Mouse (Mus musculus): ENCODE data around the gene Tbcd. TPM values are rescaled to one million over a fixed set of nuclear protein-coding genes. Genes with fewer than 3 reads are reported as not detected.

The Tbcd gene
- total RNA-seq (2014; fragmentation: Nextera tagmentation) (35.7 and 40.0 TPM in 2 replicates), total RNA-seq (2017) (47.6 and 53.7 TPM in 2 replicates), polyA plus RNA-seq (2012) (5.4 and 5.8 TPM in 2 replicates)

DNA sequence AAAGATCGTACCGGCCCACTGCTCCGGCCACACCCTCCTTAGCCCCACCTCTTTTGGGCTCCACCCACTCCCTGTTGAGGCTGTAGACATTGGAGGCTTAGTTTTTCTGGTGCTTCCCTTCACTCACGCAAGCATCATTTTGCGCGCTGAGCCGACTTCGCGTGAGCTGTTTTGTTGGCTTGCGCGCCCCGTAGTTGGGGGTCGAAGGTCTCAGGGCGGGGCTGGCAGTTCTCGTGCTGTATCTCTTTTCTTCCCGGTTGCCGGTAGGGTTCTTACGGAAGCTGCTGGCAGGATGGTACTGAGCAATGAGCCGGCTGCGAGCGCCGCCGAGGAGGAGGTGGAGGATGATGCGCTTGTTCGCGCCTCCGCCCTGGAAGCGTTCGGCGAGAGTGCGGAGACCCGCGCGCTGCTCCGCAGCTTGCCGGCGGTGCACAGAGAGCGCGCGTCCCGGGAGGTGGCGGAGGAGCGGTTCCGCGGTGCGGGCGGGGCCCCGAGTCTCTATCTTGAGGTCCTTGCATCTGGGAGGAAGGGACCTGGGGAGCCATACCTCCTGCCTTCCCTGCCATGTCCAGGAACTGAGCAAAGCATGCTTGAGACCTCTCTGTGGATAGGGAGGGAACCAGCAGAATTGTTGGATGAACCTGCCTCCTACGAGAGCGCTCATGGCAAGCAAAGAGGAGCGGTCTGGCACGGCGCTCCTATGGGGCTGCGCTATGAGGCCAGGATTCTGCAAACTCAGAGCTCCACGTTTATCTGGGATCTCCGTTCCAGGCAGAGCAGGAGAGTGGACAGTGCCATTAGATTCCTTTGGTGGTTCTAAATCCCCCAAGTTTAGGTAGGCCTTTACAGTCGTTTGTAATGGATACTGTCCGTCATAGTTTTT lies at the start of gene Tbcd:
Tbcd (plus strand) TSS at position 197 of the 883 bp plus-strand sequence.
- H3K27me3 ChIP-seq (ENCODE audit: insufficient read depth, low read length) = peaks cover 15% of the 10 kb centered on the region
- DNase-seq (ENCODE audit: low spot score) = peak; percentile 84
- TF ChIP-seq GATA1 (IDR thresholded peaks at IDR 0.05; ENCODE audit: borderline replicate concordance, low read length) = no peak
- TF ChIP-seq CTCF (IDR thresholded peaks at IDR 0.05; ENCODE audit: low read depth, low read length) = no peak
- no peak for TF ChIP-seq POLR2AphosphoS5 (IDR thresholded peaks at IDR 0.05; ENCODE audit: insufficient replicate concordance, low read depth, low read length)
- no peak for TF ChIP-seq TAL1 (conservative IDR thresholded peaks at IDR 0.05; ENCODE audit: low read depth, low read length)
- no peak for TF ChIP-seq GATA2 (IDR thresholded peaks at IDR 0.05; ENCODE audit: borderline replicate concordance, low read depth, low read length)
- peak within 1 kb of the TSS; percentile 93 for H3K4me3 ChIP-seq (ENCODE audit: low read depth, low read length)
- peaks cover 32% of the 10 kb centered on the region for H3K36me3 ChIP-seq (replicated peaks)
- ATAC-seq (ENCODE audit: extremely low read depth, insufficient number of reproducible peaks, low FRiP score, poor library complexity, severe bottlenecking) = peak; percentile 94
- H3K4me1 ChIP-seq (ENCODE audit: insufficient read depth, low read depth, low read length) = peaks cover 23% of the 10 kb centered on the region
- H3K9me3 ChIP-seq (replicated peaks) = no peaks in the 10 kb centered on the region

DNA sequence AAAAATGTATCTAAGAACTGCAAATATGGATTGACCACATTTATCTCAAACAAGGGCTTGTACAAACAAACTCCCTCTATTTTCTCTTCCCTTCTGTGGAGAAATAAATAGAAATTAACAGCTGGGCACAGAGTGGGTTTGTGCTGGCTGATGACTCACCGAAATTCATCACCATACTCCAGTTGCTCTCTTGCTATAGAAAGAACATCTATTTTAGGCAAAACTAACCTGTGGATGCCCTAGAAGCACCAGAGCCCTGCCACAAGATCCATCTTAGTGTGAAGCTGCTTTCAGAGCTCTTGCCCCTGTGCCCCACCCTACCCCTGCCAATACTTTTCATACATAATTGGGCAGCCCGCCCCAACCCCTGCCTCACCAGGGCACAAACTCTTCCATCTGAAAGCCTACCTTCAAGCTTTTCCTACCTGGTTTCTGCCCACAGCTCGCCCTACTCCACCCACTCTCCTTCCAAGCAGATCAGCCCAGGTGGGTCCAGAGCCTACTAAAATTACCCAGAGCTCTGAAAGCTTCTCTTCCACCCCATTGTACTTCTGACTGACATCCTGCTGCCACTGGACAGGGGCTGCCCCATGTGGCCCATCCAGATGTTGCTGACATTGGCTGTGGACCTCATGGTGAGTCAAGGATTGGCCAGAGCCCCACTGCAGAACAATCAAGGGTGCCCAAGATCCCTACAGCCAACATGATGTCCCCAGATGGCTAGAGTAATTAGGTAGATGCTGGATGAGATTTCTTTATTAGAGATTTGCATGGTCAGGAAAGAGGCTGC lies 44.2 kb upstream of the Tbcd start:
- Histone ChIP-seq H3K27me3 (ENCODE audit: insufficient read depth, low read length) (peaks cover 26% of the 10 kb centered on the region), H3K36me3 (replicated peaks) (no peaks in the 10 kb centered on the region), H3K4me1 (ENCODE audit: insufficient read depth, low read depth, low read length) (no peaks in the 10 kb centered on the region), H3K9me3 (replicated peaks) (no peaks in the 10 kb centered on the region), H3K4me3 (ENCODE audit: low read depth, low read length) (no peak overlapping the region)
- no peak for ATAC-seq (ENCODE audit: extremely low read depth, insufficient number of reproducible peaks, low FRiP score, poor library complexity, severe bottlenecking)
- DNase-seq (ENCODE audit: low spot score) = no peak
- no peak for TF ChIP-seq GATA1 (IDR thresholded peaks at IDR 0.05; ENCODE audit: borderline replicate concordance, low read length)
- TF ChIP-seq GATA2 (IDR thresholded peaks at IDR 0.05; ENCODE audit: borderline replicate concordance, low read depth, low read length) = no peak
- TF ChIP-seq TAL1 (conservative IDR thresholded peaks at IDR 0.05; ENCODE audit: low read depth, low read length) = no peak
- no peak for TF ChIP-seq POLR2AphosphoS5 (IDR thresholded peaks at IDR 0.05; ENCODE audit: insufficient replicate concordance, low read depth, low read length)
- no peak for TF ChIP-seq CTCF (IDR thresholded peaks at IDR 0.05; ENCODE audit: low read depth, low read length)

DNA sequence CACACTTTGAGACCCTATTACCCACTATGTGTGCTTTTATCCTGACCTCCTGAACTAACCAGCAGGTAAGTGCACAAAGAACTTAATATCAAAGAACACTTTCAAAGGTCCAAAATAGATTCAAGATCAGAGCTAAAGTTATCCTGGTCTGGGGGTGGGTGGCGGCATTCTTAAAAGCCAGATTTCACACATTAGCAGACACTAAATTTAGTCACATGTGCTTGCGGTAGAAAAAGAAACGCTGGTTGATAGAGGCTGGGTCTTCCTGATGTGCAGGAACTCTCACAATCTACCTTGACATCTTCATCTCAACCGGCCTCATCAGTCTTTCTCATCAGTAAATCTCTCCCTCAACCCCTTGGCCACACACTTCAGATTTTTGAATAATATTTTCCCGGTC lies 37.0 kb upstream of the Tbcd start:
- H3K27me3 ChIP-seq (ENCODE audit: insufficient read depth, low read length) = peaks cover 17% of the 10 kb centered on the region
- ATAC-seq (ENCODE audit: extremely low read depth, insufficient number of reproducible peaks, low FRiP score, poor library complexity, severe bottlenecking) (no peak), DNase-seq (ENCODE audit: low spot score) (no peak)
- H3K36me3 ChIP-seq (replicated peaks) = no peaks in the 10 kb centered on the region
- TF ChIP-seq POLR2AphosphoS5 (IDR thresholded peaks at IDR 0.05; ENCODE audit: insufficient replicate concordance, low read depth, low read length) (no peak), GATA2 (IDR thresholded peaks at IDR 0.05; ENCODE audit: borderline replicate concordance, low read depth, low read length) (no peak), TAL1 (conservative IDR thresholded peaks at IDR 0.05; ENCODE audit: low read depth, low read length) (no peak), CTCF (IDR thresholded peaks at IDR 0.05; ENCODE audit: low read depth, low read length) (no peak), GATA1 (IDR thresholded peaks at IDR 0.05; ENCODE audit: borderline replicate concordance, low read length) (no peak)
- H3K9me3 ChIP-seq (replicated peaks) = no peaks in the 10 kb centered on the region
- peaks cover 2% of the 10 kb centered on the region; the same call in 1 of the 2 replicates for H3K4me1 ChIP-seq (ENCODE audit: insufficient read depth, low read depth, low read length)
- H3K4me3 ChIP-seq (ENCODE audit: low read depth, low read length) = no peak overlapping the region

DNA sequence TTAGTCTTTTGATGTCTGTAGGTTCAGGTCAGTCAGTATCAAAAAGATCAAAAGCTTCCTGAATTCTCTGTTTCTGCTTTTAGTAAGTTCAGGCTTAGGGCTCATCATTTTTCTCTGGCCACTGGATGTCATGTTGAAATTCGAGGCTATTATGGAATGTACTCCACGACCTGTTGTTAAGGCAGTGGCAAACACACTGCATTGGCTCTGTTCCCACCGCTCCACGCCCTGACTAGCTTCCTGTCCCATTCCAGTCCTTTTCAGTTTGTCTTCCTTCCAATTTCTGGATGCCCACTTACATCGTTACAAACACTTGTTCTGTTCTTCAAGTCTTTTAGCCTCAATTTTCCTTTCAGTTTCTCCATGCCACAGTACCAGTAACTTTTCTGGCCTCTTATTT lies 36.4 kb upstream of the Tbcd start:
- Histone ChIP-seq H3K4me3 (ENCODE audit: low read depth, low read length) (no peak overlapping the region), H3K27me3 (ENCODE audit: insufficient read depth, low read length) (peaks cover 17% of the 10 kb centered on the region), H3K36me3 (replicated peaks) (no peaks in the 10 kb centered on the region), H3K4me1 (ENCODE audit: insufficient read depth, low read depth, low read length) (peaks cover 2% of the 10 kb centered on the region; the same call in 1 of the 2 replicates), H3K9me3 (replicated peaks) (no peaks in the 10 kb centered on the region)
- DNase-seq (ENCODE audit: low spot score) (no peak), ATAC-seq (ENCODE audit: extremely low read depth, insufficient number of reproducible peaks, low FRiP score, poor library complexity, severe bottlenecking) (no peak)
- TF ChIP-seq GATA1 (IDR thresholded peaks at IDR 0.05; ENCODE audit: borderline replicate concordance, low read length) (no peak), CTCF (IDR thresholded peaks at IDR 0.05; ENCODE audit: low read depth, low read length) (no peak), POLR2AphosphoS5 (IDR thresholded peaks at IDR 0.05; ENCODE audit: insufficient replicate concordance, low read depth, low read length) (no peak), GATA2 (IDR thresholded peaks at IDR 0.05; ENCODE audit: borderline replicate concordance, low read depth, low read length) (no peak)

DNA sequence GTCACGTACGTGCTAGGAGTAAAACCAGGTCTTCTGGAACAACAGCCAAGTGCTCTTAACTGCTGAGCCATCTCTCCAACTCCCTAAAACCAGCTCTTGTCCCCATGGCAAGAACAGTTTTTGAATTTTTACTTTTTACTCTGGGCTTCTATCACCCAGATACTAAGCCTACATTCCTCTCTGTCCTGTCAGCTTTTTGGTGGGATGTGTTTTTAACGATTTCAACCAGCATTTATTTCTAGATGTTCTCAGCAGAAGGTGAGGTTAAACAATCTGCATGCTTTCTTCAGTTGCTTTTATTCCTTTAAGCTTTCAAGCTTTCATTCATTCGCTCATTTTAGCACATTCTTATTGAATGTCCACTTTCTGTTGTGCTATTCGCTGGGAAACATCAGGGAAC lies 33.8 kb upstream of the Tbcd start:
- no peak for TF ChIP-seq POLR2AphosphoS5 (IDR thresholded peaks at IDR 0.05; ENCODE audit: insufficient replicate concordance, low read depth, low read length)
- no peak for TF ChIP-seq CTCF (IDR thresholded peaks at IDR 0.05; ENCODE audit: low read depth, low read length)
- TF ChIP-seq TAL1 (conservative IDR thresholded peaks at IDR 0.05; ENCODE audit: low read depth, low read length) = no peak
- no peak for TF ChIP-seq GATA1 (IDR thresholded peaks at IDR 0.05; ENCODE audit: borderline replicate concordance, low read length)
- TF ChIP-seq GATA2 (IDR thresholded peaks at IDR 0.05; ENCODE audit: borderline replicate concordance, low read depth, low read length) = no peak
- Histone ChIP-seq H3K36me3 (replicated peaks) (no peaks in the 10 kb centered on the region), H3K9me3 (replicated peaks) (no peaks in the 10 kb centered on the region), H3K4me1 (ENCODE audit: insufficient read depth, low read depth, low read length) (peaks cover 22% of the 10 kb centered on the region), H3K27me3 (ENCODE audit: insufficient read depth, low read length) (peaks cover 14% of the 10 kb centered on the region; the same call in 1 of the 2 replicates), H3K4me3 (ENCODE audit: low read depth, low read length) (no peak overlapping the region)
- ATAC-seq (ENCODE audit: extremely low read depth, insufficient number of reproducible peaks, low FRiP score, poor library complexity, severe bottlenecking) (no peak), DNase-seq (ENCODE audit: low spot score) (no peak)

DNA sequence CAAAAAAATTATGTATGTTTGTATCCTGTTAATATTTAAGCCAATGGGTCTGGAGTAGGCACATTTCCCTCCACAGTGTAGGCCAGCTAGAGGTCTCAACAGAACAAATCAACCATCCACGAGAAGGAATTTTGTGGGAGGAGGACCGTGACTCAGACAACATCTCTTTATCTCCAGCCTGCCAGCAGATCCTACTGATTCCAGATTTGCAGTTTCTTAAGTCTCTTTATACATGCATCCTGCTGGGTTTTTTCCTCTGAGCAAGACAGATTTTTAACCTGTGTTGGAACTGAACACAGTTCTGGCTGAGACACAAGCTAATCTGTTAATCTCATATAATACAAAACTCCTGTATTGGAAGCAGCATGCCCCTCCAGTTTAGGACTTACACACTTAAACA lies 32.8 kb upstream of the Tbcd start:
- Histone ChIP-seq H3K4me1 (ENCODE audit: insufficient read depth, low read depth, low read length) (peaks cover 22% of the 10 kb centered on the region), H3K4me3 (ENCODE audit: low read depth, low read length) (no peak overlapping the region), H3K36me3 (replicated peaks) (no peaks in the 10 kb centered on the region), H3K27me3 (ENCODE audit: insufficient read depth, low read length) (0 out of 2 replicates have a peak, but pooled peaks cover 10% of the 10 kb centered on the region), H3K9me3 (replicated peaks) (no peaks in the 10 kb centered on the region)
- DNase-seq (ENCODE audit: low spot score) (no peak), ATAC-seq (ENCODE audit: extremely low read depth, insufficient number of reproducible peaks, low FRiP score, poor library complexity, severe bottlenecking) (no peak)
- TF ChIP-seq TAL1 (conservative IDR thresholded peaks at IDR 0.05; ENCODE audit: low read depth, low read length) = no peak
